12 mouse cellular contexts compared by ENCODE assay signal in genomic region chr1:89489111-89489971, GRCm38 (mm10). TPM values are rescaled to one million over a fixed set of nuclear protein-coding genes. Genes with fewer than 3 reads are reported as not detected.
A peak's percentile ranks its signal among the peaks of the same experiment; 100 is the strongest.
DNase-seq lines count a peak whose midpoint lies in the region; ATAC-seq and TF ChIP-seq lines count a peak whose summit lies in the region.
"Had no signal": no experiment of that assay in that cellular context is flagged by ENCODE, and none has a peak within 500 bp of the region (broad histone marks: within the 10 kb centered on the region; RNA-seq: fewer than 3 reads in every experiment).

No protein-coding gene starts in this region.

- 0 out of 2 replicates have a peak, but pooled peaks have one; percentile 33 for ATAC-seq in midbrain, embryonic 11.5 days (ENCODE audit: low FRiP score)
- ATAC-seq in midbrain, embryonic 15.5 days (replicated peaks), result no peak
- ATAC-seq in kidney, postnatal 0 days (replicated peaks; ENCODE audit: low FRiP score, low read depth), result peak; percentile 67; the same call in 1 of the 2 replicates

- WGBS in midbrain, embryonic 11.5 days, result 84% methylated on average over 17 of the region's 17 CpGs
- WGBS in midbrain, embryonic 15.5 days, result 62% methylated on average over 17 of the region's 17 CpGs
- 58% methylated on average over 17 of the region's 17 CpGs for WGBS in kidney, postnatal 0 days

- TF ChIP-seq CTCF in kidney, postnatal 0 days (IDR thresholded peaks at IDR 0.05; ENCODE audit: low read depth), result no peak

- H3K27me3 ChIP-seq in midbrain, embryonic 11.5 days (ENCODE audit: control insufficient read depth, insufficient read depth, low read length), result no peaks in the 10 kb centered on the region
- H3K27me3 ChIP-seq in midbrain, embryonic 15.5 days (replicated peaks), result no peaks in the 10 kb centered on the region
- H3K27me3 ChIP-seq in kidney, postnatal 0 days (ENCODE audit: insufficient read depth, low read length), result no peaks in the 10 kb centered on the region
- H3K27me3 ChIP-seq: forebrain, embryonic 12.5 days; limb, embryonic 12.5 days had no signal

- H3K36me3 ChIP-seq in midbrain, embryonic 11.5 days (ENCODE audit: control insufficient read depth, insufficient read depth, low read length), result no peaks in the 10 kb centered on the region
- H3K36me3 ChIP-seq in midbrain, embryonic 15.5 days (replicated peaks), result no peaks in the 10 kb centered on the region
- H3K36me3 ChIP-seq in kidney, postnatal 0 days (ENCODE audit: insufficient read depth, low read length), result no peaks in the 10 kb centered on the region
- H3K36me3 ChIP-seq: forebrain, embryonic 12.5 days; limb, embryonic 12.5 days had no signal

- no peaks in the 10 kb centered on the region for H3K9me3 ChIP-seq in midbrain, embryonic 11.5 days (ENCODE audit: control insufficient read depth, low read length)
- H3K9me3 ChIP-seq in midbrain, embryonic 15.5 days, result no peaks in the 10 kb centered on the region
- no peaks in the 10 kb centered on the region for H3K9me3 ChIP-seq in kidney, postnatal 0 days (replicated peaks; ENCODE audit: low read length)
- H3K9me3 ChIP-seq: forebrain, embryonic 12.5 days; limb, embryonic 12.5 days had no signal

- intact Hi-C loops in heart, postnatal 36 days (cut with DNase I), result no loop called here

- H3K4me2 ChIP-seq in midbrain, embryonic 11.5 days, result no peak overlapping the region
- no peak overlapping the region for H3K4me2 ChIP-seq in midbrain, embryonic 15.5 days
- H3K4me2 ChIP-seq in kidney, postnatal 0 days (ENCODE audit: low read length), result no peak overlapping the region
- H3K4me2 ChIP-seq: forebrain, embryonic 12.5 days; limb, embryonic 12.5 days had no signal

- no peaks in the 10 kb centered on the region for H3K4me1 ChIP-seq in midbrain, embryonic 11.5 days (ENCODE audit: control insufficient read depth, insufficient read depth, low read length)
- peaks cover 14% of the 10 kb centered on the region for H3K4me1 ChIP-seq in midbrain, embryonic 15.5 days
- peaks cover 5% of the 10 kb centered on the region for H3K4me1 ChIP-seq in kidney, postnatal 0 days (replicated peaks; ENCODE audit: insufficient read depth, low read length)

- no peak overlapping the region for H3K4me3 ChIP-seq in midbrain, embryonic 11.5 days (ENCODE audit: low read depth, low read length)
- H3K4me3 ChIP-seq in midbrain, embryonic 15.5 days, result no peak overlapping the region
- H3K4me3 ChIP-seq in kidney, postnatal 0 days (replicated peaks; ENCODE audit: low read depth, low read length), result no peak overlapping the region
- H3K4me3 ChIP-seq: forebrain, embryonic 12.5 days; limb, embryonic 12.5 days; myocyte had no signal

- no peak overlapping the region for H3K9ac ChIP-seq in midbrain, embryonic 11.5 days (ENCODE audit: low read length)
- H3K9ac ChIP-seq in midbrain, embryonic 15.5 days, result no peak overlapping the region
- H3K9ac ChIP-seq in kidney, postnatal 0 days (ENCODE audit: low read depth, low read length), result no peak overlapping the region
- H3K9ac ChIP-seq: forebrain, embryonic 12.5 days; limb, embryonic 12.5 days had no signal

- H3K27ac ChIP-seq in midbrain, embryonic 11.5 days (ENCODE audit: low read depth, low read length), result no peak overlapping the region
- no peak overlapping the region for H3K27ac ChIP-seq in midbrain, embryonic 15.5 days
- H3K27ac ChIP-seq in kidney, postnatal 0 days, result no peak overlapping the region
- H3K27ac ChIP-seq: forebrain, embryonic 12.5 days; limb, embryonic 12.5 days had no signal

- DNase-seq in heart, postnatal 4 days, result peak; percentile 32
- DNase-seq in heart, postnatal 36 days, result no peak
- DNase-seq in midbrain, embryonic 11.5 days (ENCODE audit: low spot score, missing footprints), result no peak
- DNase-seq in kidney, postnatal 0 days (ENCODE audit: low spot score), result no peak
- peak; percentile 70 for DNase-seq in retina, postnatal 1 day
- no peak for DNase-seq in spleen, postnatal 36 days (ENCODE audit: low spot score in 2 of 2)
- no peak for DNase-seq in urinary bladder, postnatal 14 days (ENCODE audit: low spot score)
- DNase-seq: heart, adult 18-20 months had no signal

RNA-seq across cellular contexts. Expression of gene Agap1, which starts 34.7 kb away (rescaled TPM):
- total RNA-seq in heart, postnatal 4 days (2021), result 10 to 100 TPM; 58.9 to 65.8 TPM
- total RNA-seq in heart, postnatal 36 days (2021), result 10 to 100 TPM; 60.8 to 67.6 TPM
- polyA plus RNA-seq in midbrain, embryonic 11.5 days (2014; fragmentation: Nextera tagmentation; extraction: Ambion mirVana), result 28.6 and 33.6 TPM in 2 replicates
- 56.9 and 63.6 TPM in 2 replicates for polyA plus RNA-seq in midbrain, embryonic 15.5 days (2015; fragmentation: Nextera tagmentation; extraction: Ambion mirVana)
- 8.5 and 8.7 TPM in 2 replicates for polyA plus RNA-seq in kidney, postnatal 0 days (2015; fragmentation: Nextera tagmentation; extraction: Ambion mirVana)

Comparison
In these comparisons a context has a peak if more than half of its experiments do, and no peak if none do; other contexts are left out.
1. DNase-seq: peak in heart, postnatal 4 days (single experiment) and retina, postnatal 1 day (single experiment); none in heart, postnatal 36 days (0 of 2), midbrain, embryonic 11.5 days (single experiment), kidney, postnatal 0 days (single experiment), spleen, postnatal 36 days (0 of 2) and urinary bladder, postnatal 14 days (single experiment).